Comparison of ENCODE assay signal across 11 mouse cellular contexts in the genomic region with DNA sequence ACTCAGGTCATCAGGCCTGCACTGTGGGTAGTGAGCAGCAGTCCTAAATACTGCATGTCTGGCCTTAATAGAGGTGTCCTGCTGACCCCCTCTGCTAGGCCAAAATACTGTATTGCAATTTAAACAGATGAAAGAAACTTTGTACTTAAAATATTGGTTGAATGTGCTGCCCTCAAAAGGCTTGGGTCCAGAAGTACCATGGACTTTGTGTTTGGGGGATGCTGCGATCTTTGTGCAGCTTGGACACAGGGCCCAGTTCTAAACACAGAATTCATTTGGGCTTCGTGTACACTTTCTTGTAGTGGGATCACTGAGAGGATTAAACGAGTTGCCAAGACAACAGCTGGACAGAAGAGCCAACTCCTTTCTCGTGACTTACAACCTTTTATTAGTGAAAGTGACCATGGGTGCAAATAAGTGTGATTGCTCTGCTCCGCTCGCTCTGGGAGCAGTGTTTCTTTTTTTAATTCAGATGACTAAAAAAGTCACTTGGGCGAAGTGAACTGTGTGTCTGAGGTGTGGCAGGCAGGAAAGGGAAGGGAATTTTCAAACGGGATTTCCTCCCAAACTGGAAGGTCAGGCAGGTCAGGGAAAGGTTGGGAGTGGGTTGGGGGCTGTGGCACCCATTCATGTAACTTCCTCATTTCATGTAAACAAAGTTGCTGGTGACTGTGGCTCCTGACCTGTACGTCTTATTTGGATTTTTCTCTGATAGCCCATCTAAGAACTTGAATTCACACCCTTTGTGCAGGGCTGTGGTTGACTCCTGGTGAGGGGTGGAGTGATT. TPM values are rescaled to one million over a fixed set of nuclear protein-coding genes. Genes with fewer than 3 reads are reported as not detected.
DNase-seq lines count a peak whose midpoint lies in the region; ATAC-seq and TF ChIP-seq lines count a peak whose summit lies in the region.
"Had no signal": no experiment of that assay in that cellular context is flagged by ENCODE, and none has a peak within 500 bp of the region (broad histone marks: within the 10 kb centered on the region; RNA-seq: fewer than 3 reads in every experiment).

No protein-coding gene starts in this region.

- 70% methylated on average over 9 of the region's 9 CpGs for WGBS in heart, embryonic 12.5 days
- 65% methylated on average over 9 of the region's 9 CpGs for WGBS in liver, embryonic 13.5 days (ENCODE audit: insufficient replicate concordance)
- 48% methylated on average over 9 of the region's 9 CpGs for WGBS in olfactory bulb, adult 2 months

- intact Hi-C loops in heart, postnatal 10 days (cut with DNase I): loop anchor here (2.0 kb wide), 1 partner anchor 292 kb away; a partner anchor contains a TSS

- ATAC-seq in heart, embryonic 12.5 days (ENCODE audit: insufficient number of reproducible peaks, low FRiP score): no peak
- 0 out of 2 replicates have a peak, but pooled peaks have one; percentile 36 for ATAC-seq in liver, embryonic 13.5 days (ENCODE audit: low read depth)
- no peak for ATAC-seq in cerebellum, adult (ENCODE audit: insufficient number of reproducible peaks, low FRiP score, low TSS enrichment)
- ATAC-seq: inflammation-experienced regulatory T-cells, adult 6 months had no signal

- H3K27ac ChIP-seq in heart, embryonic 12.5 days (ENCODE audit: poor library complexity, severe bottlenecking): no peak overlapping the region
- H3K27ac ChIP-seq in liver, embryonic 13.5 days: no peak overlapping the region
- 0 out of 2 replicates have a peak overlapping the region, but pooled peaks have one; percentile 1 for H3K27ac ChIP-seq in olfactory bulb, adult 2 months (ENCODE audit: insufficient read depth, low read depth, low read length)

- no peaks in the 10 kb centered on the region for H3K4me1 ChIP-seq in heart, embryonic 12.5 days (replicated peaks)
- H3K4me1 ChIP-seq in liver, embryonic 13.5 days (replicated peaks): 0 out of 2 replicates have a peak, but pooled peaks cover 4% of the 10 kb centered on the region
- H3K4me1 ChIP-seq in olfactory bulb, adult 2 months (ENCODE audit: control insufficient read depth, insufficient read depth, low read length): no peaks in the 10 kb centered on the region; the same call in 1 of the 2 replicates

- no peaks in the 10 kb centered on the region for H3K9me3 ChIP-seq in heart, embryonic 12.5 days (replicated peaks)
- no peaks in the 10 kb centered on the region for H3K9me3 ChIP-seq in liver, embryonic 13.5 days (replicated peaks)

- no peak overlapping the region for H3K9ac ChIP-seq in heart, embryonic 12.5 days
- no peak overlapping the region for H3K9ac ChIP-seq in liver, embryonic 13.5 days

- H3K4me3 ChIP-seq in heart, embryonic 12.5 days: no peak overlapping the region
- H3K4me3 ChIP-seq in liver, embryonic 13.5 days (replicated peaks): no peak overlapping the region
- no peak overlapping the region for H3K4me3 ChIP-seq in olfactory bulb, adult 2 months (ENCODE audit: insufficient read depth, low read depth, low read length)

- H3K36me3 ChIP-seq in heart, embryonic 12.5 days: peaks cover 36% of the 10 kb centered on the region
- H3K36me3 ChIP-seq in liver, embryonic 13.5 days: peaks cover 45% of the 10 kb centered on the region

- peak; percentile 92 for DNase-seq in heart, adult 11 months
- DNase-seq in liver, embryonic 13.5 days: no peak
- no peak for DNase-seq in liver
- peak; percentile 9 to 11 for DNase-seq in heart, postnatal 10 days
- no peak for DNase-seq in cerebellum, postnatal 36 days
- DNase-seq: cerebellum, adult 11 months; thymus, adult 18-20 months had no signal

- no peak for TF ChIP-seq CTCF in olfactory bulb, adult 2 months (IDR thresholded peaks at IDR 0.05; ENCODE audit: insufficient read depth, low read depth, low read length)

- no peak for TF ChIP-seq POLR2A in olfactory bulb, adult 2 months (IDR thresholded peaks at IDR 0.05; ENCODE audit: insufficient read depth, low read depth, low read length)

- H3K4me2 ChIP-seq in heart, embryonic 12.5 days: no peak overlapping the region
- H3K4me2 ChIP-seq in liver, embryonic 13.5 days: no peak overlapping the region

- H3K27me3 ChIP-seq in heart, embryonic 12.5 days (replicated peaks): no peaks in the 10 kb centered on the region
- H3K27me3 ChIP-seq in liver, embryonic 13.5 days: no peaks in the 10 kb centered on the region

RNA-seq across cellular contexts. Expression of a gene that starts 31.2 kb away (rescaled TPM):
- 9.2 and 9.4 TPM in 2 replicates for polyA plus RNA-seq in heart, embryonic 12.5 days (2016; fragmentation: Nextera tagmentation; extraction: Ambion mirVana)
- polyA plus RNA-seq in liver, embryonic 13.5 days (2015; fragmentation: Nextera tagmentation; extraction: Ambion mirVana): 6.2 and 6.9 TPM in 2 replicates
- total RNA-seq in heart, postnatal 10 days (2021): 10 to 100 TPM; 24.4 to 28.5 TPM
- 65.1 TPM in 1 of 2 replicates, not detected in the other for polyA plus RNA-seq in olfactory bulb, adult 2 months (2012; ENCODE audit: insufficient read depth, insufficient read length, low replicate concordance, missing spikeins)

RNA-seq across cellular contexts. Expression of a gene that starts 31.3 kb away (rescaled TPM):
- polyA plus RNA-seq in heart, embryonic 12.5 days (2016; fragmentation: Nextera tagmentation; extraction: Ambion mirVana): 77.5 and 80.1 TPM in 2 replicates
- polyA plus RNA-seq in liver, embryonic 13.5 days (2015; fragmentation: Nextera tagmentation; extraction: Ambion mirVana): 55.0 and 58.1 TPM in 2 replicates
- 10 to 100 TPM; 34.8 to 39.2 TPM for total RNA-seq in heart, postnatal 10 days (2021)
- polyA plus RNA-seq in olfactory bulb, adult 2 months (2012; ENCODE audit: insufficient read depth, insufficient read length, low replicate concordance, missing spikeins): not detected in 2 replicates

Comparison
In these comparisons a context has a peak if more than half of its experiments do, and no peak if none do; other contexts are left out.
1. DNase-seq: peak in heart, adult 11 months (single experiment) and heart, postnatal 10 days (2 of 2); none in liver, embryonic 13.5 days (single experiment), liver (single experiment) and cerebellum, postnatal 36 days (0 of 2).